Mouse (Mus musculus) left cerebral cortex, adult 18-20 months (tissue): Measurements from ENCODE around the gene Nuak1. TPM values are rescaled to one million over a fixed set of nuclear protein-coding genes. Genes with fewer than 3 reads are reported as not detected.

Experiments used
- DNase-seq, 2 experiments: peaks; one replicate each; pipeline ENCODE4 v3.0.0; 2021 to 2022; ENCODE audit warnings: low spot score in 2 of 2, mixed read lengths in 1 of 2
- total RNA-seq, 2 experiments: library from RNA; stranded (reverse); gene quantifications; 2 replicates each; pipeline ENCODE4 v1.2.3; 2021

Nuak1 gene
- total RNA-seq, 2 experiments from 2014 or later = 87.8 to 89.7 TPM

- DNase-seq = no peak
Observed at GRCm38 (mm10) chr10:84411122-84412105, 29.0 kb downstream of the Nuak1 start.

DNA sequence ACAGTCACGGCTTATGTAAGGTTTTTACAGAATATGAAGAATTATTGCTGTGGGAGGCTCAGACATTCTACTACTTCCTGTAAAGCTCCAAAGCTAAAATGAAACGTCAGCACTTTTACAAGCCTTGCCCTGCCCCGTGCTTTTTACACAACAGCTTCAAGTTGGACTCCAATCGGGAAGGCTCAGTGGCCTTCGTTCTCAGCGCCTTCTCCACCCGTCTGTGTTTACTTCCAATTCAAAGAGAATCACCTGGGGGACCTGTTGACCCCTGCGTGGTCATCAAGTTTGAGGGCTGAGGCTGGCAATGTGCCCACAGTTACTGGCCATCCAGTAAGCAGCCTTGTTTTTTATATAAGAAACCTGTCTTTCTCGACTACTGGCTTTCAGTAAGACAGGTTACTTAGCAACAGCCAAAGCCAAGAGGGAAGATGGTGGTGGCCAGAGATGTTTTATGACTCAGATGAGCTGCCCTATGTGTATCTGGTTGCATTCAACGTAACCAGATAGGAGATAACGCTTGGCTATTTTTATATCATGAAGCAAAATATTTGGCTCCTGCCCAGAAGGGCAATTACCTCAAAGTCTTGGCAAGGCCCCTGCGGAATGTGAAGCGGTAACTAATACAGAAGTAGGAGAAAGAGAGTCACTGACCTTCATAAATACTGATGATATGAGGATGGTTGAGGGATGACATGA lies 31.3 kb downstream of the Nuak1 start:
- no peak for DNase-seq

DNA sequence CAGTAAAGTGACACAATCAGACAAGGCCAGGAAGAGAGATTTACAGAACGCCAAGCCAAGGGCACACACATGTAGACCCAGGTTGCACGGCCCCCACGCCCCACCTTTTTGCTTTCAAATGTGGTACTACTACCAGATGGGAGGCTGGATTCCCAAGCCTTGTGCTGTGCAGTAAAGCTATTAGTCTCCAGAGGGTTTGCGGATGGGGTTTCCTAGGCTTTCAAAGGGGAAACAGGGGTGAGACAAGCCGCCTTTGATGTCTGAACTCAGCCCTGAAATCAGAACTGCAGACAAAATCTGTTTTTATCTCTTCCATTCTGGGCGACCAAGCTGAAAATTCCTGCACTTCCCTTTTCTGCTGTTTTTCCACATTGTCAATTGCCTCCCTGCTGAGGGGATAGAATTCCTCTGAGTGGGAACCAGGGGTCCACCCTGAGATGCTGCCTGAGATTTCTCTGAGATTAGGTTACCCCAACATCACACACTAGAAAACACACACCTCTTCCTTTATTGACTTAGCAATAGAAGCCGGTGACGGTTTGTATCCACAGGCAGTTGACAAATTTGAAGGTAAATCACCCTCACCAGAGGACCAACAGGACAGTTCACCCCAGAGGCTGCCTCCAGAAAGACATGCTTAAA lies 35.1 kb downstream of the Nuak1 start:
- no peak for DNase-seq

GRCm38 (mm10) chr10:84401907-84402371 lies 38.5 kb downstream of the Nuak1 start:
- no peak for DNase-seq

GRCm38 (mm10) chr10:84401189-84401588 lies 39.2 kb downstream of the Nuak1 start:
- no peak for DNase-seq

- DNase-seq = no peak
Observed at GRCm38 (mm10) chr10:84400037-84400681, 40.2 kb downstream of the Nuak1 start.

DNA sequence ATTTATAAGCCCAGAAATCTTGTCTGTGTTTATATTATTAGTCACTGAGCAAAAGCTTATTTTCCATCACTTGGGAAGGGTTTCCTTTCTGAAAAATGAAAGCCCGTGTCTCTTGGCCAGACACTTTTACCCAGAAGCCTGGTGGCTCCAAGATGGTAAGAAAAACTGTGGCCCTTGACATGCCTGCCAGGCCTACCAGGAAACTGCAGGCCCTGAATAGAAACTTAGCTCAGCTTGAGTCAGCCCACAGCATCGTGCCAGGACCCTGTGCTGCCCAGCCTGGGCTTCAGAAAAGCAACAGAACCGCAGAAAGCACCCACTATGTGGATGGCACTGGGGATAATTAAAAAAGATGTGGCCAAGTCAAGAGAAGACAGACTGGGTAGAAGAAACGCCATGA lies 43.1 kb downstream of the Nuak1 start:
- DNase-seq = no peak

DNA sequence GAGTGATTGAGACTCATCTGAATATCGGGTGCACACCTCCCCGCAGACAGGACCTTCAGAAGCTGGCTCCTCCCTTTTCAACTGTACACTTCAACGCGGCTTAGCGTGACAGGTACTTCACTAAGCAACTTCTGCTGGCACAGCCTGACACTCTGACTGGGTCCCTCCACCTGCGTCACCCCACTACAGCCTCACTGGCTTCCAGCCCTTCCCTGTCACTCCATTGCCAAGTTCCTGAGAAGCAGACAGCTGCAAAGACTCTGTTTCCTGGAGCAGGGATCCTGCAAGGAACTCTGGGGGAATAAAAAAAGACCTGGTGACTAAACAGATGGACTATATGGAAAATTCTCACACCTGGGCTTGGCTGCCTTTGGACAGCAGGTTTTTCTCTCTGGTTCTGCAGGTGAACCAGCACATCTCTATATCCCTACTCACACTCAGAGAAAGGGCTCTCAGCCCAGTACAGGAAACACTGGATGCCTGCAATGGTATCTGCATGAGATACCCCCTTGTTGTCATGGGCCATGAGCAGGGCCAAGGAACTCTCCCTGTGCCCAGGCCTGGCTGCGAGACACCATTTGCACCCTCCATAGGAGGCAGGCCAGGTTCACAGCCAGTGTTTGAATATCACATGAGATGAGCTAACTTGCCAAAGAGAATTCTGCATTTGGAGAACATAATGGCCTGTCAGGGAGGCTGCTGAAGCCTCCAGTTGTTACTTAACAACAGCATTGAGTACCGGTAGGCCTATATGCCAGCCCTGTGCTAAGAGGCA lies 44.3 kb downstream of the Nuak1 start:
- DNase-seq = no peak

- DNase-seq = no peak
Observed at GRCm38 (mm10) chr10:84395259-84395658, 45.1 kb downstream of the Nuak1 start.

- no peak for DNase-seq
Observed at GRCm38 (mm10) chr10:84393881-84394280, 46.5 kb downstream of the Nuak1 start.

- DNase-seq = no peak
Observed at GRCm38 (mm10) chr10:84393405-84393804, 47.0 kb downstream of the Nuak1 start.

DNA sequence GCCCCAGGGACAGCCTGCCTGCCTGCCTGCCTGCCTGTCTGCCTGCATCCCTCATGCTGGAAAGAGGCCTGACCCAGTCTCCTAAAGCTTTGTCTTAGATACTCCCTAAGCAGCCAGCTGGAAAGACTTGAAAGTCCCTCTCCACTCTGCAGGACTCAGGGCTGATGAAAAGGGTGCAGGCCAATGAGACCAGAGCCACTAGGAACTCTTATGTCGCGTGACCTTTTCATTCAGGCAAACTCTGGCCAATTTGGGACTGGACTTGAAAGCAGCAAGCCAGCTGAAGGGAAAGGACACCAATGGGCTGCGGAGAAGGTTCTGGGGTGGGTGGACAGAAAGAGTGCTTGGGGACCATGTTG lies 47.7 kb downstream of the Nuak1 start:
- no peak for DNase-seq

DNA sequence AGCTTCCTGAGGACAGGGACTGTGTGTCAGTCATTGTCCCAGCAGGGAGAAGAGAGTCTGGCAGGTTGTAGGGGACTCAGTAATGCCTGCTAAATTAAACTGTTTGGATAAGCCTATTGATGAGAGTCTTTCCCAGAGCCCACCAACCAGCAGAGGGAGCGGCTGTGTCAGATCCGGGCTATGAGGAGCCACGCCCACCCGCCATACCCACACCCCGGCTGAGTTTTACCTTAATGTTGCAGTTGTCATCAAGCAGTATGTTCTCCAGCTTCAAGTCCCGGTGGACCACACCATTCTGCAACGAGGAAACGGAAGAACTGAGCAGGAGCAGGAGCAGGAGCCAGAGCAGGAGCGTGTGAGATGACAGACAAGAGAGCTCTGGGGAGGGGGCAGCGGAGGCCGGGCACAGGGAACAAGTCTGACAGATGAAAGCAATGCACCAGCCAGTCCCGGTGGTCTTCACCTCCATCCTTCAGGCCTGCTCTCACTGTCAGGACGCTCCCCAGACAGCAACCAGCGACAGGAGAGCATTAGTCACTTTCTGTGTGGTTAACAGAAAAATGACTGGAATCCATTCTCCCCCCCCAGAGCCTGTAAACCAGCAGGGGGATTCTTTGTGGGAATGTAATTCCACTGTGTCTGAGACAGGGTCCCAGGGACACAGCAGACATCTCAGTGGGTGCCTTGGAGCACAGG lies 48.2 kb downstream of the Nuak1 start:
- DNase-seq = no peak

GRCm38 (mm10) chr10:84389707-84390106 lies 50.7 kb downstream of the Nuak1 start:
- DNase-seq = no peak

- peak in 1 of 2 experiments; percentile 67 for DNase-seq
Observed at GRCm38 (mm10) chr10:84388357-84389141, 51.8 kb downstream of the Nuak1 start.

DNA sequence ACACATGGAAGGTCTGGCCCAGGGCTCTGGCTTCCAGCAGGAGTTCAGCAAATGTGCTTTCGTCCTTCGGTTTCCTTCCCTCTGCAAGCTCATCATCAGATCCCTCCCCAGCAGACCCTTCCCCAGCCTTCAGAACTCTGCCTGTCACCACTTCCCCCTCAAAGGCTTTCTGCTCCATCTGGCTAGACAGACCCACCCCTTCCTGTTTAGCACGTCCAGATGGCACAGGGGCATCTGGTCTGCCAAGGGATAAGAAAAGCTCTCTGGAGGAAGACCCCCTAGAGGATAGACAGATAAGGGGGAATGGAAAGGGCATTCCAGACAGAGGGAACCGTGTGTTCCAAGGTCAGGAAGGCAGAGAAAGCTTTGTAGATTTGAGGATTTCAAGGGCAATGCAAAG lies 53.1 kb downstream of the Nuak1 start:
- DNase-seq = no peak

DNA sequence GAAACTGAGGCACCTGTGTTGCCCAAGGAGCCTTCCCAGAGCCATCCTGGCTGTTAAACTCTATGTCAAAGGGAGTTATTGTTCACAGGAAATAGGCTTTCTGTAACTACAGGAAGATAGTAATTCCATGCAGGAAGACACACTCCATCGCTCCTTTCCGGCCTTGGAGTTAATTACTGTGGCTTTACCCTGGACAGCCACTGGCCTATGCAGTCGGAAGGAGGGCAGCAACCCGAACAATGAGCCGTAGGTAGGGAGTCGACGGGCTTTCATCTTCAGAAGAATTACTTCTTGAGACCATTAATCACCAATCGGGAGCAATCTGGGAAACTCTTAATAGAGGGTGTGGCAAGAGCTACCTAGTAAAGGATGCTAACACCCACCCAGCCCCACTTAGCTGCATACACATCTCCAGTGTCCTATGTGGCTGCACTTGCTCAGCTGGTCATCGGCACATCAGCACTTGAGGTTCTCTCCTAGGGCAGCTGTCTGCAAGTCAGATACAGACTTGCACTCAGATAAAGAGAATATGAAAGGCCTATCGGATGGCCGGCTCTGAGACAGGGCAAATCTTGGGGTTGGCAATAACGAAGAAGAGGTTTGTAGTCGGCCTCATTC lies 53.7 kb downstream of the Nuak1 start:
- no peak for DNase-seq

GRCm38 (mm10) chr10:84386214-84386613 lies 54.2 kb downstream of the Nuak1 start:
- DNase-seq = no peak

DNA sequence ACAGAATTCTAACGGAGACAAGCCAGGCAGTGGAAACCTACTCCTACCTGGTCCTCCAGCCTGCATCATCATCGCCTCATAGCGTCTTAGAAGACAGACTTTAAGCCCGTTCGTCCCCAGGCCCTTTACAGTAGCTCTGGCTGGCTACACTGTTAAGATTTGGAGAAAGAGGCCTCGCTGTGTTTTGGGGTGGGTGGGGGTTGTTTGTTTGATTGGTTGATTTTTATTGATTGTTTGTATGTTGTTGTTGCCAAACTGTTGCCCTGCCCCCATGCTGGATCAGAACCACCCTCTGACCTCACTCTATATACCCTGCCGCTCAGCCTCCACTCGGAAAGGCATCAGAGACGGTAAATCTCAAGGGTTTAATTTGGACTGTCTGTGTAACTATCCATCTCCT lies 55.6 kb downstream of the Nuak1 start:
- no peak for DNase-seq
